Mouse (Mus musculus): ENCODE results near the gene Ehd4.

Gene Ehd4

DNA sequence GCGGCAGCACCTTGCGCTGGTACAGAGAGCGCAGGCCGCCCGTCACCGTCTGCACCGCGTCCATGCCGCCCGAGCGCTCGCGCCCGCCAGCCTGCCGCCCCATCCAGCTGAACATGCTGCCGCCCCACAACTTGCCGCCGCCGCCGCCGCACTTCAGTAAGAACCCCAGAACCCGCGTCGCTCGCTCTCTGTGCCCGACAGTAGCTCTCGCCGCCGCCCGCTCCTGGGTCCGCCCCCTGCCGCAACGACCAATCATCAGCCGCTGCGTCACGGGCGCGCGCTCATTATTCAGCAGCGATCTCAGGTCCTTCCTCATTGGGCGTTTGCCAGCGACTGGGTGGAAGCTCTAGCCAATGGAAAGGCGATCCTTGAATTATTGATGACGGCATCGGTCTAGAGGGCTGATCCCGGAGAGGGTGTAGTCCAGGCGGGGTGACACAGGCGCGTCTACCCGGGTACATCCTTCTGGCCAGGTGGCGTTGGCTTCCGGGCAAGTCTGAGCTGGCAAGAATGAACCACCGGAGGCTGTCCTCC, at the start of gene Ehd4:
TSS of gene Ehd4 (minus strand) at position 246 of the 534 bp plus-strand sequence.
- DNase-seq (ENCODE audit: low spot score): peak; percentile 99

DNA sequence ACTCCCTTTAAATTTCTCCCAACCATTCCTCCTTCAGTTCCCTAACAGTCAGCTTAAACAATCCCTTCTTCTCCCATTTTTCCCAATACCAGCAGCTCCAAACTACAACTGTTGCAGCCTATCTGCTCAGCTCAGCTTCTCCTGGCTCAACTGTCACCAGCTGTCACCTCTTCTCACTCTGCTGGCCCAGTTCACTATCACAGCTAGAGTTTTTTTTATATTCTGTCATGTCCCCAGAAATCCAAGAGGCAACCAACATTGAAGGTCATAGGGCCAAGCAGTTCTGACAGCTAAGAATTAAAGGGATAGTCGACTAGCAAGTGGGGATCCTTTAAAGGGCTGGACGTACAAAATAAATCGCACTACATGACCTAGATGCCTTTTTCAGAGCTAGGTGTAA, 49.3 kb upstream of the Ehd4 start:
- no peak for DNase-seq (ENCODE audit: low spot score)

DNA sequence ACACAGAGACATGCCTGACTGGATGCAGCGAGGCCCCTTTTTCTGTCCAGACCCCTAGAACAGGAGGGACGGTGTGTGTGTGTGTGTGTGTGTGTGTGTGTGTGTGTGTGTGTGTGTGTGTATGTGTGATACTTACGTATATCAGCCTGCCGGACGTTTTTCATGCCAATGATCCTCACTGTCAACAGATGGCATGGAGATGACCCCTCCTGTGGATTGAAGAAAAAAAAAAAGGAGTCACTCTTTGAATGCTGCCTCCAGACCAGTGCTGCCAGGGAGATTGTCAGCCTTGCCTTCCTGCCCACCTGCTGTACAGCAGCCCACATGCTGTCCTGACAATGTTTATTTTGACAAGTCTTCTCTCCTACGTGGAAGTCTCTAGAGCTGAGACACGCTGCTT, 45.7 kb upstream of the Ehd4 start:
- DNase-seq (ENCODE audit: low spot score): no peak

DNA sequence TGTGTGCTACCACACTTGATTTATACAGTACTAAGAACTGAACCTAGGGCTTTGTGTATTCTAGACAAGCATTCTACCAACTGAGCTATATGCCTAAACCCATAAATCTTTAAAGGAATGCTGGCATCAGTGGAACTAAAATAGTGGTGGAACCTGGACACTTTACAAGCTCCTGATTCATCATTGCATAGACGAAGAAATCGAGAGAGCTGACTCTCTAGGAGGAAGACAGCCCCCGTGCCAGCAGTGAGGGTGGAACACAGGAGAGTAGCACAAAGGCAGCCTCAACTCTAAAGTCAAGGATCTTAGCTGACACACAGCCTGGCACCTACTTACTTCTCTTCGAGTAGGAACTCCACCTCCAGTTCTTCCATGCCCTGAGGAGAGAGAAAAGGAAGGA, 33.8 kb upstream of the Ehd4 start:
- no peak for DNase-seq (ENCODE audit: low spot score)

DNA sequence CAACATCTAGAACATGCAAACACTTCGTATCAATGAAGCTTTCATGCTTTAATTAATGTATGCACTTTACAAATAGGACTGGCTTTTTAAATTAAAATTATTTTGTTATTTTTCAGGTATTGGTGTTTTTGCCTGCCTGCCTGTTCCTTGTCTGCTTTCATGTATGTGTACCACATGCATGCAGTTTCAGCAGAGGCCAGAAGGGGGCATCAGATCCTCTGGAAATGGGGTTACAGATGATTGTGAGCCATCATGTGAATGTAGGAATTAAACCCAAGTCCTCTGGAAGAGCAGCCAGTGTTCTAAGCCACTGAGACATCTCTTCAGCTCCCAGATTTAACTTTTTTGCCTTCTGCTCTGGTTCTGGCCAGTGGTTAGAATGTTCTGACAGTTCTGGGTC, 33.2 kb upstream of the Ehd4 start:
- no peak for DNase-seq (ENCODE audit: low spot score)

DNA sequence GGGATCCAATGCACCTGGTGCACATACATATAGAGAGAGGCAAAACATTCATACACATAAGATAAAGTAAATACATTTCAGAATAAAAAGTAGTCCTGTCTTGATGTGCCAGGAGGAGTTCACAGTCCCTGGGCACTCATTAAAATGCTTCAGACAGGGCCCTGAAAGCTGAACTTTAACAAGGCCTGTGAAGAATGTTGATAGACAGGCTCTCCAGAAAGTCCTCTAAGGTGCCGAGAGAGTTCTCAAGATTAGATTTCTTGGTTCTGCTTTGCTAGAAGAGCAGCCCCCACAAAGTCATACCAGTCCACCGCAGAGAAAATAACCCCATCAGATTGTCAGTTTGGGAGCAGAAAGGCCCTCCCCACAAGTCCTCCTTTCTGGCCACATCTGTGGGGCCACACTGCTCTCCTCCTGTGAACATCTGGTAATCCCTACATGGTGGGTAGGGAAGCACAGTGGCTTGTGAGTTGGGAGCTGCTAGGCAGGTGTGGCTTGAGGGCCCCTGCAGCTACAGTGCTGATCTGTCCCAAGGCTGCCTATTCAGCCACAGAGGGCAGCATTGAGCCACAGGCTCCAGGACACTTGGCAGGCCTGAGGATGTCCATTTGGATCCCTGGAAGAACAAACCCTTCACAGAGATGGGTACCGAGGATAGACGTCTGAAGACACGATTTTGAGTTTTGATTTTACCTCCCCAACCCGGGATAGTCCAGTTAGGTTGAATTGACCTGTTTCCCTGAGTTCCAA, 31.3 kb upstream of the Ehd4 start:
- DNase-seq (ENCODE audit: low spot score): peak; percentile 18

DNA sequence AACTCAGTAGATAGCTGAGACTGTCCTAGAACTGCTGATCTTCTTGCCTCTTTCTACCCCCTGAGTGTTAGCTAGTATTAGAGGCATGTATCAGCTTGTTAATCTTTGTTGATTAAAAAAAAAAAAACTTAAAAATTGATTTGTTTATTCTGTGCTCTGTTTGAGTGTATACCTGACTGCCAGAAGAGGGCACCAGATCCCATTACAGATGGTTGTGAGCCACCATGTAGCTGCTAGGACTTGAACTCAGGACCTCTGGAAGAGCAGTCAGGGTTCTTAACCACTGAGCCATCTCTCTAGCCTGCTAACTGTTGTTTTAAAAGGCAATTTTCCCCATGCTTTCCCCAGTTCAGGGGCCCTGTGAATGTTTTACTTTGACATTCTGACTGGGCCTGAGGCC, 24.5 kb upstream of the Ehd4 start:
- DNase-seq (ENCODE audit: low spot score): no peak

DNA sequence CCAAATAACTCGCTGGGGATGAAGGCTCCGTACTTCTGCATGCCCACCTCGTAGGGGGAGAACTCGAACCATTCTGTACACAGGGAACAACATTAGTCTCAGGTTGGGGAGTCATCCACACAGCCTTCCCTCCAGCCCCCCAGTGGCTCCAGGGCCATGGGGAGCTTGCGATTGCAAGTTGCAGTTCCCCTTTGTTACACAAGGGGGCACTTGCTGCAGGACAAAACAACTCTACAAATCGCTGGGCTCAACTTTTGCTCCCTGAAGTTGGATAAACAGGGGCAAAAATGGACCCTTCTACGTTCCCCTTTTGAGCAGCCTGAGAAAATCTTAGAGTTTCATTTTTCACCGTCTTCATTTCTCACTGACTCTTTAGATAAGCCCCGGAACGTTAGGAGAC, 19.3 kb upstream of the Ehd4 start:
- DNase-seq (ENCODE audit: low spot score): peak; percentile 49

DNA sequence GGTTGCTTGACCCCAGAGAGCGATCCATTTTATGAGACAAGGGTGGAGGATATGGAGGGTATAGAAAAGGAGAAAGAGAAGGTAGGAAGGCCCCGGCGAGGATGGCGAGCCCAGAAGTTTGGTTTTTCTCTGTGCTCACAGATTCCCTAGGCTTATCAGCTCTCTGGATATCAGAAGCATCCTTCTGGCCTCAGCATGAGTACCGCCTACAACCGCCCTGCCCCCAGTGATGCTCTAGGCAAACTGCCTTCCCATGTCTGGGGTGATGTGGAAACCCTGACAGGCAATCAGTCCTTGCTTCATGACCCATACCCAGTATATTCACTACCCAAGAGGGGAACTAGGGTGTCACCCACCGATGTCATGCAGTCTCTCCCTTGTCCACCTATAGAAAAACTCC, 17.0 kb upstream of the Ehd4 start:
- DNase-seq (ENCODE audit: low spot score): no peak

DNA sequence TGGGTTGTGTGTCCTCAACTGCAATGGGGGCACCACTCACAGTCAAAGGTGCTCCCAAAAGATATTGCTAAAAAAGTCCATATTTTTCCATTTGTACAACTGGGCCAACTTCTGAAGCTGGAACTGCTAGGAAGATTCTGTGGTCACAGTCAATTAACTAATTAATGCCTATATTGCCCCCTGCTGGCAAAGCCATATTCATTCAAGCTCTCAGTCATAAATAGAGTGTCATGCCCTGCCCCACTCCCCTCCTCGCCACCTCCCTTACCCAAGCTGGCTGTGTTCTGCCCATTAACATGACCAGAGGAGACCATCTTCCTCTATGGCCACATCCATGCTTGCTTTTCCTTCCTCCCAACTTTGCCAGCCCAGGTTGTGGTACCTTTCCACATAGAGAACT, 16.3 kb upstream of the Ehd4 start:
- DNase-seq (ENCODE audit: low spot score): peak; percentile 33

DNA sequence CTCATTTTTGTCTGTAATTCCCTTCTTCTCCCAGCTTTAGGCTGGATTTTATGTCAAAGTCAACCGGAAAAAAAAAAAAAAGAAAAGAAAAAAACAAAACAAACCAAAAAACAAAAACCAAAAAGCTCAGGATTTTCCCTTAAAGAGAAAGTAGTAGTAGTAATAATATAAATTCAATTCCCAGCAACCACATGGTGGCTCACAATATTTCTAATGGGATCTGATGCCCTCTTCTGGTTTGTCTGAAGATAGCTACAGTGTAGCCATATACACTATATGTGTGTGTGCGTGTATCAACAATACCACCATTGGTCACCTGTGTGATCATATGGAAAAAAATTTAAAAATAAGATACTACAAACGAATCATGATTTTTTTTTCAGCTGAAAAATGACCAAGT, 15.0 kb upstream of the Ehd4 start:
- DNase-seq (ENCODE audit: low spot score): no peak

DNA sequence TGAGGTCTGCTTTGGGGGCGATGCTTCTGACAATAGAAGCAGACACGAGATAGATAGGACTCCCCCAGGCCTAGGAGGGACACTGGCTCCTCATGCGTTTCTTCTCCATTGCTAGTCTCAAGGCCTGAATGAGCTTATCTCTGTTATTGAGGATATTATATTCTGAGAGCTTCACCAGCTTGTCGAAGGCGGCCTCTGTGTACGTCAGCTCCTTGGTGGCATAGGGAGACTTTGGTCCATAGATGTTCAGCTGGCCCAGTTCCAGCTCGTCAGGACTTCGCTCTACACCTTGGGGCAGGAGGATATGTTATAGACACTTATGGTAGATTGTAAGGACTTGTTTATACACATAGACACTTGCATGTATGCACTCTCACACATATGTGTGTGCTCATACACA, 13.4 kb upstream of the Ehd4 start:
- DNase-seq (ENCODE audit: low spot score): no peak

DNA sequence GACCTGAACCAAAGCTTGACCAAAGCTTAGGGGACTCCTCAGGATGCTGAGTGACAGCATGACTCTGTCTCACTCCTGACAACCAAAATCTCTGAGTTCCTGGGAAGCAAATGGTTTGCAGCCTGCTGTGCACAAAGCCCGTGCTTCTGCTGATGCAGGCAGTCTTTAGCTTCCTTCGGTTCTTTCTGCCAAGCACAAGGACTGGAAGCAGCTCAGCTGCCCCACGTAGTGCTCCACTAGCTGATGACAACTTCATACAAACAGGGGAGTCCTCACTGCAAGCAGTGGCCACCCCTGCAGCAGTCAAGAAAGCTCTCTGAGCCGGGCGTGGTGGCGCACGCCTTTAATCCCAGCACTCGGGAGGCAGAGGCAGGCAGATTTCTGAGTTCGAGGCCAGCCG, 11.1 kb upstream of the Ehd4 start:
- no peak for DNase-seq (ENCODE audit: low spot score)

DNA sequence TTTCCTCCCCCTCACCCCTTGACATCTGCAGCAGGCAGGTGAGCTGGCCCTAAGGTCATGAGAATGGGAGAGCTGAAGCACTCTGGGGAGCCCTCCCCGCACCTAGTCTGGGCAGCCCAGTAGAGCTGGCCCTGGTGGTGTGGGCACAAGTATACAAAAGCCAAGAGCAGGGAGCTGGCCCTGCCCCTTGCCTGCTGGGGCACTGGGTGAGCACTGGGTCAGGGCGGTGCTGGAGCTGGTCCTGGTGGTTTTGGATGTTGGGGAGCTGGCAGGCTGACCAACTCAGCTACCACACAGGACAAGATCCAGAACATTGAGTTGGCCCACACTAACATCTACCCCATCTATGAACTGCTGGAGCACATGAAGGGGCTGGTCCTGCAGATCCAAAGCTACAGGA, 5.0 kb upstream of the Ehd4 start:
- no peak for DNase-seq (ENCODE audit: low spot score)

DNA sequence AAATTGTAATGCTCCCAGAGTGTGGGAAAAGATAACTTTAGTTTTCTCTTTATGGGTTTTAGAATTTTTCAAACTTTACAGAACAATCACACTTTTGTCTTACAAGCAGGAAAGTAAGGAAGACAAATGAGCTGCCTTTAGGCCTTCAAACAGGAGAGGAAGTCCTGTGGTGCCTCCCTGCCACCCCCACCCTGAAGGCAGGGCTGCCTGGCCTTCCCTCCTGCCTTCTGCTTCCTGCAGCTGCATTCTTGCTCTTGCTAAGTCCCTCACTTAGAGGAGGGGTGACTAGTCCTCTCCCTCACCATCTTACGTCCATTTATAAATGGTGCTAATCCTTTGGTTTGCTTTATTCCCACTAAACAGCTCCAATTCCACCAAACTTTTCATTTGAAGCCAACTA, 4.4 kb upstream of the Ehd4 start:
- peak; percentile 23 for DNase-seq (ENCODE audit: low spot score)

DNA sequence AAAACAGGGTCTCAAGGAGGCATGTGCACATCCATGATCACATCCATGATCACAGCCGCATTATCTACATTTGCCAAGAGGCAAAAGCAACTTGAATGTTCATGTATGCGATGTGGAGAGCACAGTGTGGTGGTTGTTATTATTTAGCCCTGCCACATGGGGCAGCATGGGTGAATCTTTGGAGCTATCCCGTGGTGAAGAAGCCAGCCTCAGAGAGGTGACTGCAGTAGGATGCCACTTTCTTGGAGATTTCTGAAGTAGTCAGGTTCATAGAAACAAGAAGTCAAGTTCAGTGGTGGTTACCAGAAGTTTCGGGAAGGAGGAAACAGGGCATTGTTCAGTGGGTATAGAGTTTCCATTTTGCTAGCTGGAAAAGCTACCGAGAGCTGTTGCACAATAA, 3.6 kb upstream of the Ehd4 start:
- peak; percentile 27 for DNase-seq (ENCODE audit: low spot score)

DNA sequence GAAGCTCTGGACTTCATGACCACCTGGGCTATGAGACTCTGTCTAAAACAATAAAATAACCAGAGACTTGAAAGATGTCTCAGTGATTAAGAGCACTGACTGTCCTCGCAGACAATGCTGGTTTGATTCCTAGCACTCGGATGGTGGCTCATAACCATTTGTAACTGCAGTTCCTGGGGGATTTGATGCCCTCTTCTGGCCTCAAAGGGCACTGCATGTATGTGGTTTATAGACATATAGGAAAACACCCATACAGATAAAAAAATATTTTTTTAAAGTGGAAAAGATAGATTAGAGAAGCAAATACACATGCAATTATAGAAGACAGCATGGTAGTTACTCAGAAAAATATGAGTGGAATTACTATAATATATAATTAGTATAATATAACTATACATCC, 3.2 kb upstream of the Ehd4 start:
- DNase-seq (ENCODE audit: low spot score): no peak

DNA sequence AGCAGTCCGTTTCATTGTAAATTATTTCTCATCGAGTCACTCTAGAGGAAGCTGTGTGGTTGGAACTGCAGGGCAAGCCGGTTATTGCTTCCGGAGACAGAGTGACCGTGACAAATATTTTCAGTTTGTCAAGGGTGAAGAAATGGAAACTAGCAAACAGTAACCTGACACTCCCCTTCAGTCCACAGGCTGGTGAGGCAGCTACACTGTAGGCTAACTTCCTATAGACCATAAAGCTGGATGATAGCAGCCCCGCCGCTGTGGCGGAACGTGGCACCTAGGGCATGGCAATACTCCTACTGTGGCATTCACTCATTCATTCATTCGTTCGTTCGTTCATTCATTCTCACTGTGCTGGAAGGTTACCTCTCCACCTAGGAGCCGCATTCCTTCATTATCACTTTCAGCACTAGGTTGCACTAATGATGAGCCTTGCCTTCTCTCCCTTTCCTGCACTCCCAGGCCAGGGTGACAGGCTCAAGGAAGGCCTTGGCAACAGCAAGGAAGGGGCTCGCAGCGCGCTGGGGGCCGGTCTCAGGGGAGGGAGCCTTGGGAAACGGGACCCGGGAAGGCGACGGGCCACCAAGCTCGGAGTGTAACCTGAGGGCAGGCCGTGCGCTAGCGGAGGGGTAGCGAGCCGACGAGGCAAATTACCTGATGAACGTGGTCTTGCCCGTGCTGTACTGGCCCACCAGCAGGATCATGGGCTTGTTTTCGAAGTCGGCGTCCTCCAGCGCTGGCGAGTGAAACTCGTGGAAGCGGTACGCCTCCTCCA, 633 bp downstream of the Ehd4 start:
- DNase-seq (ENCODE audit: low spot score): peak; percentile 54

DNA sequence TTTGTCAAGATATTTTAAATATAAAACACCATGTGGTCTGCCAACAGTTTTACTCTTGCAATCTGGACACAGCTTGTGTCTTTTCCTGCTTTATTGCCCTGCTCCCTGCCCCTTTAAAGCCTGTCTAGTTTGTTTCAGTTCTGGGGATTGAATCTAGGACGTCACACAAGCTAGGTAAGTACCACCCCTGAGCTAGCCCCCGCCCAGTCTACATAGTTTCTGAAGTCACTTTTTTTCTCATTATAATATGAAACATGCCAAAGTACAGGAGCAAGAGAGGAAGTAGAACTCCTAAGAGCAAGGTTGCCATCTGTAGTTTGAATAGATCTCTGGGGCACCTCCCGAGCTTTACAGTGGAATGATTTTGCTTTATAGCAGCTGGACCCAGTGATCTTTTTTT, 3.8 kb downstream of the Ehd4 start:
- no peak for DNase-seq (ENCODE audit: low spot score)

DNA sequence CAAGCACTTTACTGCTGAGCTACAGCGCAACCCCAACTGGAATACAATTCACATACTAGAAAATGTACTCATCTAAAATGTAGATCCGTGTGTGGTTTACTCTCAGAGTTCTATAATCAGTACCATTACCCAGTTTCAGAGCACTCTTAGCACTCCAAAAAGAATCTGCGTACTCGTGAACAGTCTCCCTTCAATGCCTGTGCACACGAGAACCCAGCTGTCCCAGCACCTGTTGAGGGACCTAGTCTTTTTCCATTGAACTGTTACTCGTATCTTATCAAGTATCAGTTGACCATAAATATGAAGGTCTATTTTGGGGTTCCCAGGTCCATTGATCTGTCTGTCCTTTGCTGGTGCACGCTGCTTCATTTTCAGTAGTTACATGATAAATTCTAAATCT, 4.8 kb downstream of the Ehd4 start:
- no peak for DNase-seq (ENCODE audit: low spot score)

DNA sequence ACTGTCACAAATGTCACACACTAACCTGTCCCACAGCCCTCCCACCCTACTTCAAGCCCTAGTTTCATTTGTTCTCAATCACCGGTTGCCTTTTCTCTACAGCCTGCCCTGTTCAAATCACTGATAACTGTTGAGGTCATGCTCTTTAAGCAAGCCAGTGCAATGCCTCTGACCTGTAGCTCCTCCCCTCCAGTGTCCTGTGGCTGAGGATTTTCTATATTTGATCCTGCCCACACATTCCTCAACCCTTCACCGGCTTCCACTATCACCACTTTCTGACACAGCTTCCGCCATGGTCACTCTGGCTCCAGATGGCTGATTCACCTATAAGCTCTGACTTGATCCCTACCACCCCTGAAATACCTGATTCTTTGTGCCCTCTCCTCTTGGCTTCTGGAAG, 6.4 kb downstream of the Ehd4 start:
- no peak for DNase-seq (ENCODE audit: low spot score)

DNA sequence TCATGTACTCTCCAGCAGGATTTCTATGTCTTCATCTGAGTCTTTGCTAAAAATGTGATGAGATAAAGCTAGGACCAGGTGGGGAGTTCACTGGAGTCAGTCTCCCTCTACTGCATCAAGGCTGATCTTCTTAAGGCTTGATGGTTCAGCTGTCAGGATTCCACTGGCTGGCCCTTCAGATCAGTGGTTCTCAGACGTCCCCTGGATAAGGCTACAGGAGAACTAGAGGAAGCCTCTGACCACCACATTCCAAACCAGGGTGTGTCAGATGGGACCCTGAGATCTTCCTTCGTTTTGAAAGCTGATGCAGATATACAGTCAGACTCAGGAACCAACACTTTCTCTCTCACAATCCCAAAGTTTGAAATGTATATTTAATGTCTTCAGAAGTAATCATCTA, 7.0 kb downstream of the Ehd4 start:
- no peak for DNase-seq (ENCODE audit: low spot score)

DNA sequence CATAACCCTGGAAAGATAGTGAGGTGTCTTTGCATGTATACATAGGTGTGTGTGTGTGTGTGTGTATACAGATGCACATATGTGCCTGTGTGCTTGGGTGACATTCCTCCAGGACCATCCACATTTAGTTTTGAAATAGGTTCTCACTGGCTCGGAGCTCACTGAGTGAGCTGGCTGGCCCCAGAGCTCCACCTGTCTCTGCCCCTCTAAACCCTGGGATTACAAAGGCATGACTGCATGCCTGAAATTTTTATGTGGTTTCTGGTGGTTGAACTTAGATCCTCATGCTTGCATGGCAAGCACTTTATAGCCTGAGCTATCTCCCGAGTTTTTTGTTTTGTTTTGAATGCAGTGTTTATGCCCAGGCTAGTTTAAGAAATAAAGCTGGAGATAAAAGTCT, 7.9 kb downstream of the Ehd4 start:
- no peak for DNase-seq (ENCODE audit: low spot score)

DNA sequence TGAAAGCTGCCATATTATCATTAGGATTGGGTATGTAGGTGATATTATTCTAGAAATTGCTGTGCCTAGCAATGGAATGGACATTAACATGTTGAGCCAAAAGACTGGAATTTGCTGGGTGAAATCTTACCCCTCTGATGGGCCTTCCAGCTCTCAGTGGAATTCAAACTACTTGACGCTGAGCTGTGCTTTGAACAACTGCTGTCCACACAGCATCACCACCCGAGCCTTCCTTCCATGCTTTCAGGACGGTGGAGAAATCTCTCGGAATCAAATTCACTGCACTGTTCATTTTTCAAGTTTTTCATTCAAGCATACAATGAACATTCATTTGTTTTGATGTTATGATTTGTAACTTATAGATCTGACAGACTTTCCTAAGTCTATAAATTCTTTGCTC, 10.0 kb downstream of the Ehd4 start:
- DNase-seq (ENCODE audit: low spot score): no peak
